Mouse (Mus musculus) spleen, postnatal 10 days (tissue): ENCODE results near the gene Zfp14.
A peak's percentile ranks its signal among the peaks of the same experiment; 100 is the strongest.

Source experiments
- DNase-seq, 2 experiments: peaks; one replicate each; pipeline ENCODE4 v3.0.0; 2021 to 2022; ENCODE audit warnings: low spot score in 2 of 2

Gene Zfp14

GRCm38 (mm10) chr7:30050882-30051548 lies at the start of gene Zfp14:
TSS of gene Zfp14 (minus strand) at chr7:30051380.
- peak; percentile 81 to 94 for DNase-seq

- peak in 1 of 2 experiments; percentile 49 for DNase-seq
Measured at GRCm38 (mm10) chr7:30099297-30099696, 48.1 kb upstream of the Zfp14 start.

GRCm38 (mm10) chr7:30095551-30096125 lies 44.5 kb upstream of the Zfp14 start:
- no peak for DNase-seq

GRCm38 (mm10) chr7:30094646-30095429 lies 43.7 kb upstream of the Zfp14 start, which contains the start of gene Zfp260:
TSS of gene Zfp260 (plus strand) at chr7:30094777.
- peak; percentile 82 to 88 for DNase-seq

GRCm38 (mm10) chr7:30093918-30094415 lies 42.8 kb upstream of the Zfp14 start:
- DNase-seq = no peak

- no peak for DNase-seq
Measured at GRCm38 (mm10) chr7:30092666-30093065, 41.5 kb upstream of the Zfp14 start.

- peak in 1 of 2 experiments; percentile 25 for DNase-seq
Measured at GRCm38 (mm10) chr7:30090970-30091585, 39.9 kb upstream of the Zfp14 start.

- DNase-seq = peak; percentile 89 to 96
Measured at GRCm38 (mm10) chr7:30090092-30090969, 39.2 kb upstream of the Zfp14 start, which contains the start of the genes Gm26920 and Zfp566. TSS of gene Gm26920 (minus strand) at chr7:30090410. TSS of gene Zfp566 (minus strand) at chr7:30090527.

GRCm38 (mm10) chr7:30089405-30089804 lies 38.2 kb upstream of the Zfp14 start:
- DNase-seq = no peak

- DNase-seq = no peak
Measured at GRCm38 (mm10) chr7:30086524-30086923, 35.3 kb upstream of the Zfp14 start.

- DNase-seq = peak; percentile 68 to 85
Measured at GRCm38 (mm10) chr7:30072146-30073028, 21.2 kb upstream of the Zfp14 start, which contains the start of gene Zfp82. TSS of gene Zfp82 (minus strand) at chr7:30072900.

- DNase-seq = no peak
Measured at GRCm38 (mm10) chr7:30064622-30065021, 13.4 kb upstream of the Zfp14 start.

- peak; percentile 16 to 59 for DNase-seq
Measured at GRCm38 (mm10) chr7:30062478-30062877, 11.3 kb upstream of the Zfp14 start.

GRCm38 (mm10) chr7:30060341-30060740 lies 9.2 kb upstream of the Zfp14 start:
- no peak for DNase-seq

GRCm38 (mm10) chr7:30053591-30053990 lies 2.4 kb upstream of the Zfp14 start:
- DNase-seq = no peak

GRCm38 (mm10) chr7:30048126-30048525 lies 3.1 kb downstream of the Zfp14 start:
- no peak for DNase-seq

GRCm38 (mm10) chr7:30044354-30044753 lies 6.8 kb downstream of the Zfp14 start:
- DNase-seq = no peak

- DNase-seq = no peak
Measured at GRCm38 (mm10) chr7:30034331-30034730, 16.8 kb downstream of the Zfp14 start.

- DNase-seq = no peak
Measured at GRCm38 (mm10) chr7:30031379-30031778, 19.8 kb downstream of the Zfp14 start.

- no peak for DNase-seq
Measured at GRCm38 (mm10) chr7:30030677-30031076, 20.5 kb downstream of the Zfp14 start.
